Mouse (Mus musculus): ENCODE results near the gene Erfe. TPM values are rescaled to one million over a fixed set of nuclear protein-coding genes. Genes with fewer than 3 reads are reported as not detected.

Gene Erfe
- polyA plus RNA-seq, 1 experiment, result not detected

- 7% methylated on average over 67 of the region's 68 CpGs for WGBS
- no peak overlapping the region for H3K4me3 ChIP-seq (ENCODE audit: insufficient read depth, low read depth, low read length)
- TF ChIP-seq POLR2A (IDR thresholded peaks at IDR 0.05; ENCODE audit: insufficient read depth, low read depth, low read length) (no peak), CTCF (IDR thresholded peaks at IDR 0.05; ENCODE audit: insufficient read depth, low read depth, low read length) (no peak)
- H3K27ac ChIP-seq (ENCODE audit: insufficient read depth, low read depth, low read length), result no peak overlapping the region
- peaks cover 14% of the 10 kb centered on the region for H3K4me1 ChIP-seq (ENCODE audit: control insufficient read depth, insufficient read depth, low read length)
Observed at GRCm38 (mm10) chr1:91344921-91345685, 21.1 kb upstream of the Erfe start.

GRCm38 (mm10) chr1:91346892-91347291 is 19.3 kb upstream of the Erfe start:
- whole genome bisulfite sequencing, result 42% methylated on average over 3 of the region's 3 CpGs
- H3K4me3 ChIP-seq (ENCODE audit: insufficient read depth, low read depth, low read length), result no peak overlapping the region
- H3K27ac ChIP-seq (ENCODE audit: insufficient read depth, low read depth, low read length), result no peak overlapping the region
- peak; percentile 42 for TF ChIP-seq CTCF (IDR thresholded peaks at IDR 0.05; ENCODE audit: insufficient read depth, low read depth, low read length)
- no peak for TF ChIP-seq POLR2A (IDR thresholded peaks at IDR 0.05; ENCODE audit: insufficient read depth, low read depth, low read length)
- H3K4me1 ChIP-seq (ENCODE audit: control insufficient read depth, insufficient read depth, low read length), result peaks cover 31% of the 10 kb centered on the region

GRCm38 (mm10) chr1:91350841-91351240 is 15.4 kb upstream of the Erfe start, which contains the start of gene Klhl30:
Gene Klhl30, plus strand, starts transcription at chr1:91351016.
- Histone ChIP-seq H3K27ac (ENCODE audit: insufficient read depth, low read depth, low read length) (0 out of 2 replicates have a peak within 1 kb of the TSS, but pooled peaks have one; percentile 1), H3K4me1 (ENCODE audit: control insufficient read depth, insufficient read depth, low read length) (peaks cover 25% of the 10 kb centered on the region), H3K4me3 (ENCODE audit: insufficient read depth, low read depth, low read length) (no peak within 1 kb of the TSS)
- TF ChIP-seq POLR2A (IDR thresholded peaks at IDR 0.05; ENCODE audit: insufficient read depth, low read depth, low read length) (no peak), CTCF (IDR thresholded peaks at IDR 0.05; ENCODE audit: insufficient read depth, low read depth, low read length) (no peak)
- 51% methylated on average over 4 of the region's 4 CpGs for WGBS

- no peak for TF ChIP-seq CTCF (IDR thresholded peaks at IDR 0.05; ENCODE audit: insufficient read depth, low read depth, low read length)
- TF ChIP-seq POLR2A (IDR thresholded peaks at IDR 0.05; ENCODE audit: insufficient read depth, low read depth, low read length), result no peak
- Histone ChIP-seq H3K27ac (ENCODE audit: insufficient read depth, low read depth, low read length) (0 out of 2 replicates have a peak overlapping the region, but pooled peaks have one; percentile 1), H3K4me1 (ENCODE audit: control insufficient read depth, insufficient read depth, low read length) (peaks cover 25% of the 10 kb centered on the region), H3K4me3 (ENCODE audit: insufficient read depth, low read depth, low read length) (no peak overlapping the region)
- WGBS, result 85% methylated on average over 3 of the region's 3 CpGs
Observed at GRCm38 (mm10) chr1:91351249-91351648, 15.0 kb upstream of the Erfe start.

GRCm38 (mm10) chr1:91352277-91352676 is 14.0 kb upstream of the Erfe start:
- peaks cover 30% of the 10 kb centered on the region for H3K4me1 ChIP-seq (ENCODE audit: control insufficient read depth, insufficient read depth, low read length)
- TF ChIP-seq CTCF (IDR thresholded peaks at IDR 0.05; ENCODE audit: insufficient read depth, low read depth, low read length) (no peak), POLR2A (IDR thresholded peaks at IDR 0.05; ENCODE audit: insufficient read depth, low read depth, low read length) (no peak)
- 76% methylated on average over 2 of the region's 2 CpGs for WGBS
- H3K27ac ChIP-seq (ENCODE audit: insufficient read depth, low read depth, low read length), result no peak overlapping the region
- H3K4me3 ChIP-seq (ENCODE audit: insufficient read depth, low read depth, low read length), result no peak overlapping the region

- no peak overlapping the region for H3K27ac ChIP-seq (ENCODE audit: insufficient read depth, low read depth, low read length)
- H3K4me1 ChIP-seq (ENCODE audit: control insufficient read depth, insufficient read depth, low read length), result peaks cover 17% of the 10 kb centered on the region
- TF ChIP-seq POLR2A (IDR thresholded peaks at IDR 0.05; ENCODE audit: insufficient read depth, low read depth, low read length), result no peak
- WGBS, result 87% methylated on average over 11 of the region's 11 CpGs
- no peak overlapping the region for H3K4me3 ChIP-seq (ENCODE audit: insufficient read depth, low read depth, low read length)
Observed at GRCm38 (mm10) chr1:91356105-91356504, 10.1 kb upstream of the Erfe start.

GRCm38 (mm10) chr1:91362113-91362512 is 4.1 kb upstream of the Erfe start:
- WGBS, result 79% methylated on average over 5 of the region's 5 CpGs
- TF ChIP-seq CTCF (IDR thresholded peaks at IDR 0.05; ENCODE audit: insufficient read depth, low read depth, low read length) (no peak), POLR2A (IDR thresholded peaks at IDR 0.05; ENCODE audit: insufficient read depth, low read depth, low read length) (no peak)
- H3K4me1 ChIP-seq (ENCODE audit: control insufficient read depth, insufficient read depth, low read length), result peaks cover 12% of the 10 kb centered on the region
- no peak overlapping the region for H3K27ac ChIP-seq (ENCODE audit: insufficient read depth, low read depth, low read length)
- no peak overlapping the region for H3K4me3 ChIP-seq (ENCODE audit: insufficient read depth, low read depth, low read length)

- WGBS, result 92% methylated on average over 16 of the region's 16 CpGs
- no peak overlapping the region for H3K27ac ChIP-seq (ENCODE audit: insufficient read depth, low read depth, low read length)
- TF ChIP-seq POLR2A (IDR thresholded peaks at IDR 0.05; ENCODE audit: insufficient read depth, low read depth, low read length) (no peak), CTCF (IDR thresholded peaks at IDR 0.05; ENCODE audit: insufficient read depth, low read depth, low read length) (no peak)
- H3K4me3 ChIP-seq (ENCODE audit: insufficient read depth, low read depth, low read length), result no peak overlapping the region
- H3K4me1 ChIP-seq (ENCODE audit: control insufficient read depth, insufficient read depth, low read length), result peaks cover 13% of the 10 kb centered on the region
Observed at GRCm38 (mm10) chr1:91364822-91365644, 1.2 kb upstream of the Erfe start.

- H3K4me1 ChIP-seq (ENCODE audit: control insufficient read depth, insufficient read depth, low read length), result peaks cover 17% of the 10 kb centered on the region
- 38% methylated on average over 8 of the region's 8 CpGs for WGBS
- no peak overlapping the region for H3K27ac ChIP-seq (ENCODE audit: insufficient read depth, low read depth, low read length)
- peak overlapping the region; percentile 35; the same call in 1 of the 2 replicates for H3K4me3 ChIP-seq (ENCODE audit: insufficient read depth, low read depth, low read length)
- no peak for TF ChIP-seq POLR2A (IDR thresholded peaks at IDR 0.05; ENCODE audit: insufficient read depth, low read depth, low read length)
- no peak; the same call in 1 of the 2 replicates for TF ChIP-seq CTCF (IDR thresholded peaks at IDR 0.05; ENCODE audit: insufficient read depth, low read depth, low read length)
Observed at GRCm38 (mm10) chr1:91365816-91366214, 415 bp upstream of the Erfe start.

All from olfactory bulb, adult 2 months (tissue).